Mouse (Mus musculus): ENCODE data around the gene Pld4. TPM values are rescaled to one million over a fixed set of nuclear protein-coding genes. Genes with fewer than 3 reads are reported as not detected.

Pld4 gene
- polyA plus RNA-seq, 1 experiment from 2014 or later, result 13.0 TPM

GRCm38 (mm10) chr12:112797672-112798331 lies 37.3 kb downstream of the Pld4 start:
- Histone ChIP-seq H3K36me3 (ENCODE audit: control insufficient read depth, insufficient read depth, low read length) (no peaks in the 10 kb centered on the region), H3K27me3 (replicated peaks; ENCODE audit: control insufficient read depth, insufficient read depth, low read length) (peaks cover 19% of the 10 kb centered on the region), H3K4me2 (ENCODE audit: low read length) (0 out of 2 replicates have a peak overlapping the region, but pooled peaks have one; percentile 3), H3K27ac (ENCODE audit: low read depth) (no peak overlapping the region), H3K4me3 (ENCODE audit: low read depth, low read length) (no peak overlapping the region), H3K9ac (ENCODE audit: low read length) (no peak overlapping the region), H3K9me3 (ENCODE audit: control insufficient read depth, low read length) (no peaks in the 10 kb centered on the region), H3K4me1 (replicated peaks; ENCODE audit: control insufficient read depth, insufficient read depth, low read length) (peaks cover 59% of the 10 kb centered on the region)
- no peak for DNase-seq (ENCODE audit: low spot score)
- ATAC-seq (replicated peaks; ENCODE audit: low FRiP score, low TSS enrichment, low read depth), result no peak
- WGBS, result 59% methylated on average over 15 of the region's 15 CpGs

- no peaks in the 10 kb centered on the region for H3K36me3 ChIP-seq (ENCODE audit: control insufficient read depth, insufficient read depth, low read length)
- no peak overlapping the region for H3K4me3 ChIP-seq (ENCODE audit: low read depth, low read length)
- H3K4me2 ChIP-seq (ENCODE audit: low read length), result 0 out of 2 replicates have a peak overlapping the region, but pooled peaks have one; percentile 3
- WGBS, result 20% methylated on average over 5 of the region's 5 CpGs
- no peak overlapping the region for H3K27ac ChIP-seq (ENCODE audit: low read depth)
- H3K4me1 ChIP-seq (replicated peaks; ENCODE audit: control insufficient read depth, insufficient read depth, low read length), result peaks cover 57% of the 10 kb centered on the region
- DNase-seq (ENCODE audit: low spot score) (no peak), ATAC-seq (replicated peaks; ENCODE audit: low FRiP score, low TSS enrichment, low read depth) (no peak)
- peaks cover 19% of the 10 kb centered on the region for H3K27me3 ChIP-seq (replicated peaks; ENCODE audit: control insufficient read depth, insufficient read depth, low read length)
- no peak overlapping the region for H3K9ac ChIP-seq (ENCODE audit: low read length)
- H3K9me3 ChIP-seq (ENCODE audit: control insufficient read depth, low read length), result no peaks in the 10 kb centered on the region
These were observed 37.9 kb downstream of the Pld4 start for GRCm38 (mm10) chr12:112798332-112798681.

- H3K4me3 ChIP-seq (ENCODE audit: low read depth, low read length), result no peak overlapping the region
- no peak overlapping the region for H3K4me2 ChIP-seq (ENCODE audit: low read length)
- no peaks in the 10 kb centered on the region for H3K36me3 ChIP-seq (ENCODE audit: control insufficient read depth, insufficient read depth, low read length)
- peak overlapping the region; percentile 7; the same call in 1 of the 2 replicates for H3K9ac ChIP-seq (ENCODE audit: low read length)
- peaks cover 54% of the 10 kb centered on the region for H3K4me1 ChIP-seq (replicated peaks; ENCODE audit: control insufficient read depth, insufficient read depth, low read length)
- WGBS, result 66% methylated on average over 5 of the region's 5 CpGs
- H3K9me3 ChIP-seq (ENCODE audit: control insufficient read depth, low read length), result no peaks in the 10 kb centered on the region
- H3K27me3 ChIP-seq (replicated peaks; ENCODE audit: control insufficient read depth, insufficient read depth, low read length), result peaks cover 19% of the 10 kb centered on the region
- H3K27ac ChIP-seq (ENCODE audit: low read depth), result peak overlapping the region; percentile 43; the same call in 1 of the 2 replicates
- ATAC-seq (replicated peaks; ENCODE audit: low FRiP score, low TSS enrichment, low read depth) (no peak), DNase-seq (ENCODE audit: low spot score) (no peak)
These were observed 38.3 kb downstream of the Pld4 start for GRCm38 (mm10) chr12:112798716-112799115.

GRCm38 (mm10) chr12:112799237-112799970 lies 38.9 kb downstream of the Pld4 start:
- Histone ChIP-seq H3K27me3 (replicated peaks; ENCODE audit: control insufficient read depth, insufficient read depth, low read length) (peaks cover 19% of the 10 kb centered on the region), H3K36me3 (ENCODE audit: control insufficient read depth, insufficient read depth, low read length) (no peaks in the 10 kb centered on the region), H3K4me3 (ENCODE audit: low read depth, low read length) (no peak overlapping the region), H3K9ac (ENCODE audit: low read length) (no peak overlapping the region), H3K4me2 (ENCODE audit: low read length) (no peak overlapping the region), H3K27ac (ENCODE audit: low read depth) (no peak overlapping the region), H3K9me3 (ENCODE audit: control insufficient read depth, low read length) (no peaks in the 10 kb centered on the region), H3K4me1 (replicated peaks; ENCODE audit: control insufficient read depth, insufficient read depth, low read length) (peaks cover 47% of the 10 kb centered on the region)
- DNase-seq (ENCODE audit: low spot score) (no peak), ATAC-seq (replicated peaks; ENCODE audit: low FRiP score, low TSS enrichment, low read depth) (no peak)
- 76% methylated on average over 10 of the region's 10 CpGs for WGBS

- 16% methylated on average over 4 of the region's 4 CpGs for WGBS
- peaks cover 37% of the 10 kb centered on the region for H3K4me1 ChIP-seq (replicated peaks; ENCODE audit: control insufficient read depth, insufficient read depth, low read length)
- H3K4me2 ChIP-seq (ENCODE audit: low read length), result no peak overlapping the region
- H3K36me3 ChIP-seq (ENCODE audit: control insufficient read depth, insufficient read depth, low read length), result no peaks in the 10 kb centered on the region
- H3K27ac ChIP-seq (ENCODE audit: low read depth), result no peak overlapping the region
- H3K27me3 ChIP-seq (replicated peaks; ENCODE audit: control insufficient read depth, insufficient read depth, low read length), result peaks cover 19% of the 10 kb centered on the region
- H3K4me3 ChIP-seq (ENCODE audit: low read depth, low read length), result no peak overlapping the region
- ATAC-seq (replicated peaks; ENCODE audit: low FRiP score, low TSS enrichment, low read depth) (0 out of 2 replicates have a peak, but pooled peaks have one; percentile 3), DNase-seq (ENCODE audit: low spot score) (peak; percentile 85)
- no peak overlapping the region for H3K9ac ChIP-seq (ENCODE audit: low read length)
- H3K9me3 ChIP-seq (ENCODE audit: control insufficient read depth, low read length), result no peaks in the 10 kb centered on the region
These were observed 40.0 kb downstream of the Pld4 start for GRCm38 (mm10) chr12:112800476-112800875.

GRCm38 (mm10) chr12:112801864-112802846 lies 41.7 kb downstream of the Pld4 start, which contains the start of gene Ahnak2:
Gene Ahnak2, minus strand, starts transcription at chr12:112802657.
- Histone ChIP-seq H3K27me3 (replicated peaks; ENCODE audit: control insufficient read depth, insufficient read depth, low read length) (peaks cover 19% of the 10 kb centered on the region), H3K9me3 (ENCODE audit: control insufficient read depth, low read length) (no peaks in the 10 kb centered on the region), H3K36me3 (ENCODE audit: control insufficient read depth, insufficient read depth, low read length) (no peaks in the 10 kb centered on the region), H3K4me2 (ENCODE audit: low read length) (peak within 1 kb of the TSS; percentile 100), H3K27ac (ENCODE audit: low read depth) (no peak within 1 kb of the TSS), H3K4me1 (replicated peaks; ENCODE audit: control insufficient read depth, insufficient read depth, low read length) (peaks cover 25% of the 10 kb centered on the region), H3K4me3 (ENCODE audit: low read depth, low read length) (peak within 1 kb of the TSS; percentile 44), H3K9ac (ENCODE audit: low read length) (peak within 1 kb of the TSS; percentile 32; the same call in 1 of the 2 replicates)
- 3% methylated on average over 63 of the region's 69 CpGs for WGBS
- ATAC-seq (replicated peaks; ENCODE audit: low FRiP score, low TSS enrichment, low read depth) (peak; percentile 64), DNase-seq (ENCODE audit: low spot score) (peak; percentile 70)

GRCm38 (mm10) chr12:112802917-112803316 lies 42.5 kb downstream of the Pld4 start:
- DNase-seq (ENCODE audit: low spot score) (no peak), ATAC-seq (replicated peaks; ENCODE audit: low FRiP score, low TSS enrichment, low read depth) (no peak)
- Histone ChIP-seq H3K4me2 (ENCODE audit: low read length) (peak overlapping the region; percentile 100; the same call in 1 of the 2 replicates), H3K9me3 (ENCODE audit: control insufficient read depth, low read length) (no peaks in the 10 kb centered on the region), H3K4me3 (ENCODE audit: low read depth, low read length) (no peak overlapping the region), H3K4me1 (replicated peaks; ENCODE audit: control insufficient read depth, insufficient read depth, low read length) (peaks cover 17% of the 10 kb centered on the region), H3K27ac (ENCODE audit: low read depth) (no peak overlapping the region), H3K27me3 (replicated peaks; ENCODE audit: control insufficient read depth, insufficient read depth, low read length) (peaks cover 19% of the 10 kb centered on the region), H3K36me3 (ENCODE audit: control insufficient read depth, insufficient read depth, low read length) (no peaks in the 10 kb centered on the region), H3K9ac (ENCODE audit: low read length) (no peak overlapping the region)
- 24% methylated on average over 3 of the region's 3 CpGs for WGBS

- 52% methylated on average over 13 of the region's 13 CpGs for WGBS
- no peak overlapping the region for H3K9ac ChIP-seq (ENCODE audit: low read length)
- peaks cover 19% of the 10 kb centered on the region for H3K27me3 ChIP-seq (replicated peaks; ENCODE audit: control insufficient read depth, insufficient read depth, low read length)
- H3K4me3 ChIP-seq (ENCODE audit: low read depth, low read length), result no peak overlapping the region
- no peak overlapping the region for H3K4me2 ChIP-seq (ENCODE audit: low read length)
- DNase-seq (ENCODE audit: low spot score) (no peak), ATAC-seq (replicated peaks; ENCODE audit: low FRiP score, low TSS enrichment, low read depth) (no peak)
- H3K27ac ChIP-seq (ENCODE audit: low read depth), result no peak overlapping the region
- H3K4me1 ChIP-seq (replicated peaks; ENCODE audit: control insufficient read depth, insufficient read depth, low read length), result peaks cover 8% of the 10 kb centered on the region
- H3K36me3 ChIP-seq (ENCODE audit: control insufficient read depth, insufficient read depth, low read length), result no peaks in the 10 kb centered on the region
- no peaks in the 10 kb centered on the region for H3K9me3 ChIP-seq (ENCODE audit: control insufficient read depth, low read length)
These were observed 43.6 kb downstream of the Pld4 start for GRCm38 (mm10) chr12:112804046-112804445.

Measured in intestine, embryonic 14.5 days (tissue).